Mouse (Mus musculus): ENCODE measurements around the gene Herpud1. TPM values are rescaled to one million over a fixed set of nuclear protein-coding genes. Genes with fewer than 3 reads are reported as not detected.

Herpud1 gene
- polyA plus RNA-seq (2014; fragmentation: Illumina TruSeq; extraction: RNeasy Lipid Tissue Mini Kit (QIAGEN cat#74804); ENCODE audit: low read depth, low replicate concordance), result 131 TPM

GRCm38 (mm10) chr8:94386214-94387026 lies at the start of gene Herpud1:
Gene Herpud1 (plus strand): TSS chr8:94386438.

GRCm38 (mm10) chr8:94433981-94434466 lies 47.8 kb downstream of the Herpud1 start, which contains the start of gene Nlrc5:
Gene Nlrc5 (plus strand): TSS chr8:94434356.

Other genes starting within 250 kb of the Herpud1 start
- not detected for gene Mt4, start 249.2 kb upstream of the Herpud1 start, polyA plus RNA-seq (2014; fragmentation: Illumina TruSeq; extraction: RNeasy Lipid Tissue Mini Kit (QIAGEN cat#74804); ENCODE audit: low read depth, low replicate concordance)
- gene Mt3, start 233.8 kb upstream of the Herpud1 start, polyA plus RNA-seq (2014; fragmentation: Illumina TruSeq; extraction: RNeasy Lipid Tissue Mini Kit (QIAGEN cat#74804); ENCODE audit: low read depth, low replicate concordance), result 28.4 TPM
- gene Mt2, start 213.8 kb upstream of the Herpud1 start, polyA plus RNA-seq (2014; fragmentation: Illumina TruSeq; extraction: RNeasy Lipid Tissue Mini Kit (QIAGEN cat#74804); ENCODE audit: low read depth, low replicate concordance), result 456 TPM
- gene Mt1, start 207.4 kb upstream of the Herpud1 start, polyA plus RNA-seq (2014; fragmentation: Illumina TruSeq; extraction: RNeasy Lipid Tissue Mini Kit (QIAGEN cat#74804); ENCODE audit: low read depth, low replicate concordance), result 565 TPM
- gene Nup93, start 171.9 kb upstream of the Herpud1 start, polyA plus RNA-seq (2014; fragmentation: Illumina TruSeq; extraction: RNeasy Lipid Tissue Mini Kit (QIAGEN cat#74804); ENCODE audit: low read depth, low replicate concordance), result 21.7 TPM
- gene Slc12a3, start 57.2 kb upstream of the Herpud1 start, polyA plus RNA-seq (2014; fragmentation: Illumina TruSeq; extraction: RNeasy Lipid Tissue Mini Kit (QIAGEN cat#74804); ENCODE audit: low read depth, low replicate concordance), result 1.6 TPM
- 12.3 TPM for gene Nlrc5, start 47.9 kb downstream of the Herpud1 start, polyA plus RNA-seq (2014; fragmentation: Illumina TruSeq; extraction: RNeasy Lipid Tissue Mini Kit (QIAGEN cat#74804); ENCODE audit: low read depth, low replicate concordance)
- 29.3 TPM for gene Cpne2, start 146.6 kb downstream of the Herpud1 start, polyA plus RNA-seq (2014; fragmentation: Illumina TruSeq; extraction: RNeasy Lipid Tissue Mini Kit (QIAGEN cat#74804); ENCODE audit: low read depth, low replicate concordance)
- 13.9 TPM for gene Rspry1, start 215.5 kb downstream of the Herpud1 start, polyA plus RNA-seq (2014; fragmentation: Illumina TruSeq; extraction: RNeasy Lipid Tissue Mini Kit (QIAGEN cat#74804); ENCODE audit: low read depth, low replicate concordance)
- gene Fam192a, start 215.6 kb downstream of the Herpud1 start, polyA plus RNA-seq (2014; fragmentation: Illumina TruSeq; extraction: RNeasy Lipid Tissue Mini Kit (QIAGEN cat#74804); ENCODE audit: low read depth, low replicate concordance), result 31.5 TPM